Mouse (Mus musculus) thymus, postnatal 0 days (tissue): Measurements from ENCODE around the gene Ppp5c. TPM values are rescaled to one million over a fixed set of nuclear protein-coding genes. Genes with fewer than 3 reads are reported as not detected.
A peak's percentile ranks its signal among the peaks of the same experiment; 100 is the strongest.

Experiments used
- DNase-seq: peaks from one replicate; pipeline ENCODE4 v3.0.0-alpha.2; 2015; ENCODE audit warnings: low spot score
- polyA plus RNA-seq: library from polyadenylated mRNA; unstranded; fragments of >200 nt; fragmentation: Nextera tagmentation; extraction: Ambion mirVana; gene quantifications from 2 replicates; pipeline ENCODE4 v1.2.1, GENCODE M21; 2015

Ppp5c gene
- polyA plus RNA-seq, 1 experiment from 2014 or later: 120 TPM

DNA sequence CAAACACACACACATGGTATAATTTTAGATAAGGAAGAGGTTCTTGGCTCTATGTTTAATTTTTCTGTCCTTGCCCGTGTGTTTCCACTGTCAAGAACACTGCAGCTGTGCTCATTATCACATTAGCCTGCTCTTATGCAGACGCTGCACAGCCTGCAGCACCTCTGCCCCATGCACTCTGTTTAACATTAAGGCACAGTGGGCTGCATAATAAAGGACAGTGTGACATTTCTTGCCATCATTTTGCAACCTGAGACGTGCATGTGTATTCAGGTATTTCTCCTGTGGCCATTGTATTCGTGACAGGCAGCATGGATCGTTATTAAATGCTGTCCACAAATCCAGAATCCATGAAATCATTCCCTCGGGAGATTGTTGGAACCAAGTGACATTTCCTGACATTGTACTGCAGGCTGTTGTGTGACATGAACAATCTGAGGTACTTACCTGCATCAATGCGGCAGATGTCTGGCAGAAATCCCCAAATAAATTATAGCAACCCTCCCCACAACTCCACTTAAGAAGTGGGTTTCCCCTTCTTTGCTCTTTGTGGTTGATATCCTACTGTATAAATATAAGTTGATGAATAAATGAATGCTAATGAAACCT, 40.1 kb downstream of the Ppp5c start:
- DNase-seq: no peak

GRCm38 (mm10) chr7:16982859-16983568, 44.7 kb downstream of the Ppp5c start, which contains the start of gene Gm42372:
TSS of gene Gm42372 (plus strand) at chr7:16983086.
- DNase-seq: peak; percentile 89

DNA sequence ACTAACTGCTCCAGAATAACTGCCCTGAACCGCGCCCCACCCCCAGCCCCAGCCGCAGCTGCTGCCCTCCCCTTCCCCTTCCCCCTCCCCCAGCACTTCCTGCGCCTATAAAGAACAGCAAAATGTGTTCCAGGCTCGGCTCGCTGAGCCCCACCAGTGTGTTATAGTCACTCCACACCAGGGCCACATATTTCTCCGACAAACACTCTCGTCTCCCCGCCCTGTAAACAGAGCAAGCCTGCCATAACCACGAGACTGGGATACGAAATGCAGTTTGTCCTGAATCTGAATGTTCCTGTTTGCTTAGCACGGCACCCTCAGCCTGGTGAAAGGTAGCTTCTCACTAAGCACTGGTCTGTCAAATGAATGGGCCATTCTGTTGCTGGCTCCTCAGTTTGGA, 47.4 kb downstream of the Ppp5c start:
- DNase-seq: peak; percentile 80

DNA sequence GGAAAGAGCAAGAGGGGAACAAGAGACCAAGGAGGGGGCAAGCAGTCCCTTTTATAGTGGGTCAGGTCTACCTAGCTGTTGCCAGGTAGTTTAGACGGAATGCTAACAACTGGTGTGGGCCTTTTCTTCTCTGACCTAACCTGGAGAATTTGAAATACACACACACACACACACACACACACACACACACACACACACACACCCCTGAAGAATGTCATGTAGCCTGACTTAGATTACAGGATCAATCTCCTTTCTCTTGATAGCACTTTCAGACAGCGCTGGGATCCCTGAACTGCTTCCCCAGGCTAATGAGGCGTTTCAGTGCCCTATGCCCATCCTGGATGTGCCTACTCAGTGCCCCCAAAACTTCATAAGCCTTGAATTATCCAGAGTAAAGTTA, 49.1 kb downstream of the Ppp5c start:
- no peak for DNase-seq

- DNase-seq: no peak
These were observed 49.6 kb downstream of the Ppp5c start for GRCm38 (mm10) chr7:16978173-16978572.

GRCm38 (mm10) chr7:16976298-16976697, 51.4 kb downstream of the Ppp5c start:
- DNase-seq: no peak

DNA sequence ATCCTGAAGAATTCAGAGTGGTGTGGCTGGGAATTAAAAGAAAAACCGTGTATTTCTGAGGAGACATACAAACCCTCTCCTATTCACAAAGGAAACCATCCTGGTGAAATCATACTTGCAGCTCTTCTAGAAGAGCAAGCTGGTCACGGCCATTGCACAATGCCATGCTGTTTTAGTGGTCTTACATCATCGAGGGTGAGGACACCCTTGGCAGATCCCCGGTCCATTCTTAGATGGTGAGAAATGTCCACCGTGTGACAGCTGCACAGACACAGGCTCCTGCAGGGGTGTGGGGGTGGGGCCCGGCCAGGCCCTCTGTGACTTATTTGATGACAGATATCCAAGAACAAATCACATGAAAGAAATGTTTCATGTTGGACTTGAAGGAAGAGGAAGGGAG, 53.7 kb downstream of the Ppp5c start:
- DNase-seq: no peak

DNA sequence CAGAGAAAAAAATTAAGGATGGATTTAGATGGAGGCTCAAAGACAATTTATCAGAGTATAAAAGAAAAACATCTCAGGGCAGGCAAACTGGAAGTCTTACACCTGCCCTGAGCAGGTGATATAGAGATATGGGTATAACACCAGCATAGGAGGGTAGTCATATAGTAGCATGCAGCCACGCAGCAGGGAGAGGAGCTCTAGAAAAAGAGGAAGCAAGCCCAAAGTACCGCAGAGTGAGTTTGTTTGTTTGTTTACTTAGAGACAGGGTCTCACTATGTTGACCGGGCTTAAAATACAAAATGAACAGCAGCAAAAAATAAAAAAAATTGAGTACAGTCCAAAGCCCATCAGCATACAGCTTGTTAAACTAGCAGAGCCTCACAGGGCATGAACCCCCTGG, 56.6 kb downstream of the Ppp5c start:
- no peak for DNase-seq

DNA sequence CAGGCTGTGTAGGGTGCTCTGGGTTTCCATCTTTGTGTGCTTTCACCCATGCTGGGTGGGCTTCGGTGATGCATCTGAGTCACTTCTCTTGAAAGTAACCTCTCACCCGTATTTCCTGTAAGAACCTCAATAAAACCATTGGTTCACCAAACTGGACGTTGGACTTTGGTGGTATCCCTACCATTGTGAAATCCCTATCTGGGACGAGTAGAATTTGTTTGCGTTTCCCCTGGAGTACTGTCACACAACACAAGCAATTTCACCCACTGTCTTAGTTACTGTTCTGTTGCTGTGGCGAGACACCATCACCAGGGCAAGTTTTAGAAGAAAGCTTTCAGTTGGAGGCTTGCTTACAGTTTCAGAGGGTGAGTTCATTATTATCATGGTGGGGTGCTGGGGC, 59.3 kb downstream of the Ppp5c start:
- no peak for DNase-seq

- no peak for DNase-seq
These were observed 66.0 kb downstream of the Ppp5c start for GRCm38 (mm10) chr7:16961678-16962077.

- no peak for DNase-seq
These were observed 68.1 kb downstream of the Ppp5c start, which contains the start of gene Pnmal1 for GRCm38 (mm10) chr7:16959539-16960187. TSS of gene Pnmal1 (plus strand) at chr7:16959679.

DNA sequence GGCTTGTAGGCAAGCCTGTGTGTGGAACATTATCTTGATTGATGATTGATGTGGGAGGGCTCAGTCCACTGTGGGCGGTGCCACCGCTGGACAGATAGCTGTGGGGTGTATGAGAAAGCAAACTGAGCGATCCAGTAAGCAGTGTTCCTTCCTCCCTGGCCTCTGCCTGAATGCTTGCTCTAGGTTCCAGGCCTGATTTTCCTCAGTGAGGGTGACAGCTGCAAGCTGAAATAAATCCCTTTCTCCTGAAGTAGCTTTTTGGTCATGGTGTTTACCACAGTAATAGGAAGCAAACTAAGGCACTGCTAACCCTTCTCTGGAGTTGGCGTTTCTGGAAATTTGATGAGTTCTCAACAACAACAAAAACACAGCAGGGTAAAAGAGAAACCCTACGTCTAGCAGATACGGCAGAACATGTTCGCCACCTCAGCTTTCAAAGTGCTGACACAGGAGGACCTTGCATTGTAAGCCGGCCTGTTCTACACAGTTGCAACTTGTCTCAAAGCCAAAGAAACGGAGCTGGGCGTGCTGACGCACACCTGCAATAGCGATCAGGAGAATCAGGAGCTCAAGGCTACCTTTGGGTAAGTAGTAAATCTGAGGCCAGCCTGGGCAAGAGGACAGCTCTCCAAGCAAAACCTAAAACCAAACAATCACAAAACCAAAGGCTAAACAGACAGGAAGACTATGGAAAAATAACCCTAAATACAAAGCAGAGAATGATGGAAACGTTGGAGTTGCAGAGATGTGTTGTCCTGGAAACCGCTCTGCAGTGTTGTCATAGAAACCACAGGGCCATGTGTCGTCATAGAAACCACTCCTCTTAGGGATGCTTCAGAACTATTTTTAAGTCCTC, 71.1 kb downstream of the Ppp5c start:
- no peak for DNase-seq

GRCm38 (mm10) chr7:16955712-16956111, 72.0 kb downstream of the Ppp5c start:
- DNase-seq: no peak

Other genes starting within 250 kb of the Ppp5c start
- 77.9 and 80.3 TPM in 2 replicates for gene Slc1a5, start 246.6 kb downstream of the Ppp5c start, polyA plus RNA-seq
- gene Strn4, start 212.0 kb downstream of the Ppp5c start, polyA plus RNA-seq: 57.1 and 60.9 TPM in 2 replicates
- 17.1 and 18.8 TPM in 2 replicates for gene Fkrp, start 211.2 kb downstream of the Ppp5c start, polyA plus RNA-seq
- 70.6 and 80.0 TPM in 2 replicates for gene Prkd2, start 185.0 kb downstream of the Ppp5c start, polyA plus RNA-seq
- 0.13 and 0.18 TPM in 2 replicates for gene Dact3, start 152.6 kb downstream of the Ppp5c start, polyA plus RNA-seq
- 0.44 and 0.85 TPM in 2 replicates for gene Gng8, start 136.1 kb downstream of the Ppp5c start, polyA plus RNA-seq
- 1.9 and 2.6 TPM in 2 replicates for gene Ptgir, start 121.4 kb downstream of the Ppp5c start, polyA plus RNA-seq
- gene Calm3, start 103.8 kb downstream of the Ppp5c start, polyA plus RNA-seq: 201 and 212 TPM in 2 replicates
- gene Pnmal2, start 83.2 kb downstream of the Ppp5c start, polyA plus RNA-seq: 5.1 and 6.4 TPM in 2 replicates
- gene Pnmal1, start 68.2 kb downstream of the Ppp5c start, polyA plus RNA-seq: 0.04 TPM in 2 replicates
- gene Gm42372, start 44.8 kb downstream of the Ppp5c start, polyA plus RNA-seq: 0.33 and 0.49 TPM in 2 replicates
- gene Ccdc8, start 35.2 kb downstream of the Ppp5c start, polyA plus RNA-seq: 3.7 and 4.7 TPM in 2 replicates
- 1.5 and 2.4 TPM in 2 replicates for gene Hif3a, start 34.5 kb upstream of the Ppp5c start, polyA plus RNA-seq
- gene Psg16, start 46.1 kb upstream of the Ppp5c start, polyA plus RNA-seq: 0.05 and 0.08 TPM in 2 replicates
- not detected in 2 replicates for gene Ceacam3, start 122.4 kb upstream of the Ppp5c start, polyA plus RNA-seq
- gene Psg29, start 175.6 kb upstream of the Ppp5c start, polyA plus RNA-seq: not detected in 2 replicates